Mouse (Mus musculus) forebrain, embryonic 13.5 days (tissue): Measurements from ENCODE around the gene 1110065P20Rik. TPM values are rescaled to one million over a fixed set of nuclear protein-coding genes. Genes with fewer than 3 reads are reported as not detected.

ENCODE experiments used
- ATAC-seq: fragments of 200-750 bp; cut with Nextera tagmentation; 2 replicates; pipeline ENCODE4 v1.8.0; 2017
- H3K27ac ChIP-seq: fragments of 300-500 bp; sonication (generic); 2 replicates; pipeline ENCODE4 v1.5.1; 2015; ENCODE audit warnings: inconsistent platforms, mild to moderate bottlenecking, moderate library complexity
- H3K27me3 ChIP-seq: fragments of 300-500 bp; sonication (generic); 2 replicates; pipeline ENCODE4 v1.6.1; 2015; ENCODE audit warnings: mild to moderate bottlenecking, inconsistent platforms
- H3K36me3 ChIP-seq: fragments of 300-500 bp; sonication (generic); 2 replicates; pipeline ENCODE4 v1.6.1; 2015; ENCODE audit warnings: mild to moderate bottlenecking, inconsistent platforms; ENCODE audit not compliant: poor library complexity, severe bottlenecking
- H3K4me1 ChIP-seq: fragments of 300-500 bp; sonication (generic); 2 replicates; pipeline ENCODE4 v1.6.1; 2015; ENCODE audit warnings: inconsistent platforms
- H3K4me2 ChIP-seq: fragments of 300-500 bp; sonication (generic); 2 replicates; pipeline ENCODE4 v1.6.1; 2015; ENCODE audit warnings: inconsistent platforms, mild to moderate bottlenecking, moderate library complexity
- H3K4me3 ChIP-seq: fragments of 300-500 bp; sonication (generic); 2 replicates; pipeline ENCODE4 v1.5.1; 2015; ENCODE audit warnings: mild to moderate bottlenecking, inconsistent platforms
- H3K9ac ChIP-seq: fragments of 300-500 bp; sonication (generic); 2 replicates; pipeline ENCODE4 v1.6.1; 2015; ENCODE audit warnings: mild to moderate bottlenecking, inconsistent platforms
- H3K9me3 ChIP-seq: fragments of 300-500 bp; sonication (generic); replicated peaks from 2 replicates; pipeline ENCODE4 v1.6.1; 2016; ENCODE audit warnings: inconsistent platforms
- WGBS: fragments of 180-500 bp; shearing (Covaris S2); methylation state at CpG from one replicate; pipeline ENCODE4 v1.1.7; 2015; 5-methylcytosine and 5-hydroxymethylcytosine counted together
- polyA plus RNA-seq: library from polyadenylated mRNA; unstranded; fragments of >200 nt; fragmentation: Nextera tagmentation; extraction: Ambion mirVana; gene quantifications from 2 replicates; pipeline ENCODE4 v1.2.1, GENCODE M21; 2015

Gene 1110065P20Rik
- polyA plus RNA-seq: 59.2 and 63.6 TPM in 2 replicates

DNA sequence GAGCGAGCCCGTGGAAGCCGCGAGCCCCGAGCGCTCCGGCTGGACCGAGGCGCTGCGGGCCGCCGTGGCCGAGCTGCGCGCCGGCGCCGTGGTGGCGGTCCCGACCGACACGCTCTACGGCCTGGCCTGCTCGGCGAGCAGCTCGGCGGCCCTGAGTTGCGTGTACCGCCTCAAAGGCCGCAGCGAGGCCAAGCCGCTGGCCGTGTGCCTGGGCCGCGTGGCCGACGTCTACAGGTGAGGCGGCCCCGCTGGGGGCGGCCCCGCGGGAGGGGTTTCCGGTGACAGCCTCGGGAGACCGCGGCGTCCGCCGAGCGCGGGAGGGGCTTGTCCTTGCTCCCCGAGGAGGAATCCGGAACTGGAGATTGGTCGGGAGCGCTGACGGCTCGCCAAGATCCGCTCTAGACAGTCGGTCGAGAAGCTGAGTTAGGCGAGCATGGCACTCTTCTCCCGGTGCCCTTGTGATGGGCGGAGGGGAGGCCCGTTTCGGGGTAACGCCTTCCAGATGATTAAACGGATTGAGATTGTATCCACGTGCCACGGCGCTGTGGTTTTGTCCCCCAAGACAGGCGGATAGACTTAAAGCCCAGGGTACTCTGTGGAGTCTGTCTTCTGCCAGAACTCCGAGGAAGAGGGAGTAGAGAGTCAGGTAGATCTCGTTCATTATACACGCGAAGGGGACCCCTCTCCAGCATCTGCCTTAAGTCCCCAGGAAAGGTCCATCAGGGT is at the start of gene 1110065P20Rik:
TSS of gene 1110065P20Rik (minus strand) at position 264 of the 726 bp plus-strand sequence.
- Histone ChIP-seq H3K27ac (peak within 1 kb of the TSS; percentile 94), H3K4me1 (peaks cover 35% of the 10 kb centered on the region), H3K4me3 (peak within 1 kb of the TSS; percentile 100), H3K9me3 (no peaks in the 10 kb centered on the region), H3K4me2 (peak within 1 kb of the TSS; percentile 94), H3K36me3 (peaks cover 37% of the 10 kb centered on the region), H3K9ac (peak within 1 kb of the TSS; percentile 93), H3K27me3 (no peaks in the 10 kb centered on the region)
- 1% methylated on average over 71 of the region's 75 CpGs for WGBS
- ATAC-seq: peak; percentile 49

DNA sequence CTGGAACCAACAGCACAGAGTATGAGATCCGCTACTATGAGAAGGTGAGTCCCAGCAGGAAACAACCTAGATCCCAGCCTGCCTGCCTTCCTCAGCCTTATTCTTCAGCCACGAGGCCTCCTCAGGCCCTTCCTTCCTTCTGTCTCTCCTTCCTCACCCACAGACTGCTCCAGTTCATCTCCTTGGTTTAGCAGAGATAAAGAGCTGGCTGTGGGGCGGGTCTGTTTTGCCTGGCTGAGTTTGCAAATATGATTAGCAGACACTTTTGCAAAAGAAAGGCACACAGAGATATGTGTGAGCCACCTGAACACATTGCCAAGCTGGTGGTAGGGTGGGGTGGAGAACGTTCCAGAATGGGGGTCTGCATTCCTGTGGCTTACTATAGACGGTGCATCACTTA is 48.9 kb upstream of the 1110065P20Rik start:
- H3K27me3 ChIP-seq: peaks cover 22% of the 10 kb centered on the region
- no peak overlapping the region for H3K9ac ChIP-seq
- H3K9me3 ChIP-seq: no peaks in the 10 kb centered on the region
- H3K4me3 ChIP-seq: no peak overlapping the region
- peaks cover 25% of the 10 kb centered on the region for H3K4me1 ChIP-seq
- WGBS: 63% methylated on average over 5 of the region's 5 CpGs
- no peak overlapping the region for H3K4me2 ChIP-seq
- no peak overlapping the region for H3K27ac ChIP-seq
- no peak for ATAC-seq
- H3K36me3 ChIP-seq: no peaks in the 10 kb centered on the region

DNA sequence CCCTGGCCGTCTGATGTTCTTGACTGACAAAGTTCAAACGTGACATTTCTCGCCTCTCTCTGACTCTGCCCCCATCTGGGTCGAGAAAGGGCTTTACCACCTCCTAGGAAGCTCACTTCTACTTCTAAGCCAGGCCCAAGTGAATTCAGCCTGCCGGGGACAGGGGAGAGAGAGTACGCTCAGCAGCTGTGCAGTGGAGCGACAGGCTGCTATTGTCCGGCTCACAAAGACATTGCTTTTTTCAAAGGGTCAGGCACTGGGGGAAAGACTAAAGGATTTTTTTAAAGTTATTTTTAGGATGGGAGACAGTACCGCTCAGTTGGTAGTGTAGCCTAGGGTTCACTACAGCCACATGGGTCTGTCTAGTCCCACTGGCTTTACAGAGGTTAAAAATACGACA is 47.4 kb upstream of the 1110065P20Rik start:
- H3K4me2 ChIP-seq: no peak overlapping the region
- 6% methylated on average over 10 of the region's 10 CpGs for WGBS
- H3K4me1 ChIP-seq: peaks cover 31% of the 10 kb centered on the region
- H3K36me3 ChIP-seq: no peaks in the 10 kb centered on the region
- peaks cover 37% of the 10 kb centered on the region for H3K27me3 ChIP-seq
- H3K9me3 ChIP-seq: no peaks in the 10 kb centered on the region
- no peak overlapping the region for H3K27ac ChIP-seq
- ATAC-seq: no peak
- no peak overlapping the region for H3K9ac ChIP-seq
- no peak overlapping the region for H3K4me3 ChIP-seq

DNA sequence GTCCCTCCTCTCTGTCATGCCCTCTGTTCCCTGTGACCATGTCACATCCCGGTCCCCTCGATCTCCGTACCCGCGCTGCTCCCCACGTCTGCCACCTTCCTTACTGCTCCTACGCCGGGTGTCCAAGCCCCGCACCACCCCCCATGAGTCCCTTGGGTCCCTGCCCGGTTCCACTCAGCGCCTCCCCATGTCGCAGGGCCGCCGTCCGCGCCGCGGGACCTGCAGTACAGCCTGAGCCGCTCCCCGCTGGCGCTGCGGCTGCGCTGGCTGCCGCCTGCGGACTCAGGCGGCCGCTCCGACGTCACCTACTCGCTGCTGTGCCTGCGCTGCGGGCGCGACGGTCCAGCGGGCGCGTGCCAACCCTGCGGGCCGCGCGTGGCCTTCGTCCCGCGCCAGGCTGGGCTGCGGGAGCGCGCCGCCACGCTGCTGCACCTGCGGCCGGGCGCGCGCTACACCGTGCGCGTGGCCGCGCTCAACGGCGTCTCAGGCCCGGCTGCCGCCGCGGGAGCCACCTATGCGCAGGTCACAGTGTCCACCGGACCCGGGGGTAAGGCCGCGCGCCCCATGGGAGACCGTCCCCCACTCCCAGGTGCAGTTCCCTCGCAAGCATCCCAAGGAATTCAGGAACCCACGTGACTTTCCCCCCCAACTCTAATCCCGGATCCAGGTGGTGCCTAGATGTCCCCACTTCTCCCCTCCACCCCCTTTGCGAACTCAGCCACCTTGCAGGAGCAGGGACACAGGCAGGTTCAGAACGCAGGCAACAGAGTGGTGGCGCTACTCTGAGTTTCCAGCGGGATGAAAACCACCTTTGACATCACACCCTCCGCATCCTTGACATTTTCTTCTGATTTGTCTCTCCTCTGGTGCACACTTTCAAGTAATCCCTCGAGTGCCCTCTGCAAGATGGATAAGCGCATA is 43.8 kb upstream of the 1110065P20Rik start:
- H3K36me3 ChIP-seq: no peaks in the 10 kb centered on the region
- WGBS: 1% methylated on average over 77 of the region's 83 CpGs
- H3K4me3 ChIP-seq: peak overlapping the region; percentile 50
- ATAC-seq: peak; percentile 48
- peaks cover 28% of the 10 kb centered on the region for H3K4me1 ChIP-seq
- peak overlapping the region; percentile 60 for H3K9ac ChIP-seq
- no peak overlapping the region for H3K27ac ChIP-seq
- H3K4me2 ChIP-seq: peak overlapping the region; percentile 81
- H3K27me3 ChIP-seq: peaks cover 64% of the 10 kb centered on the region
- no peaks in the 10 kb centered on the region for H3K9me3 ChIP-seq

DNA sequence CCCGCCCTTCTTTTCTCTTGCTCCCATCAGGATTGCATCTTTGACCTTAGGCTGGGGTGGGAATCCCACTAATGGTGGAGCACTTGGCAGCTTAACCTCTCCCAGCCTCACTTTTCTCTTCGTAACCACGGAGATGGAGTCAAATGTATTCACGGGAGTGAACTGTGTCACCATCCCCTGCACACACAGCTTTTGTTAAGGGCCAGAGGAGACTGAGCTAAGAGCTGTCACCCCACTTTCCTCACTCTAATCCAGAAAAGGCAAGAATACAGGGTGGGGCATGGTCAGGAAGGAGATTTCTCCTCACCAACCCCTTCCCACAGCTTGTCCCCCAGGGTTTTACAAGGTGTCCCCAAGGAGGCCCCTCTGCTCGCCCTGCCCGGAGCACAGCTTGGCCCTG is 42.8 kb upstream of the 1110065P20Rik start:
- no peaks in the 10 kb centered on the region for H3K9me3 ChIP-seq
- peak overlapping the region; percentile 50; the same call in 1 of the 2 replicates for H3K4me3 ChIP-seq
- WGBS: 15% methylated on average over 6 of the region's 6 CpGs
- ATAC-seq: no peak
- no peak overlapping the region for H3K27ac ChIP-seq
- peaks cover 72% of the 10 kb centered on the region for H3K27me3 ChIP-seq
- H3K36me3 ChIP-seq: no peaks in the 10 kb centered on the region
- no peak overlapping the region for H3K9ac ChIP-seq
- no peak overlapping the region; the same call in 1 of the 2 replicates for H3K4me2 ChIP-seq
- H3K4me1 ChIP-seq: peaks cover 18% of the 10 kb centered on the region

- ATAC-seq: no peak
- no peak overlapping the region for H3K27ac ChIP-seq
- 81% methylated on average over 5 of the region's 5 CpGs for WGBS
- H3K4me3 ChIP-seq: no peak overlapping the region
- H3K4me1 ChIP-seq: peaks cover 10% of the 10 kb centered on the region
- H3K27me3 ChIP-seq: peaks cover 69% of the 10 kb centered on the region
- no peak overlapping the region for H3K4me2 ChIP-seq
- H3K9ac ChIP-seq: no peak overlapping the region
- no peaks in the 10 kb centered on the region for H3K9me3 ChIP-seq
- H3K36me3 ChIP-seq: no peaks in the 10 kb centered on the region
Observed at GRCm38 (mm10) chr4:124890831-124891230, 39.8 kb upstream of the 1110065P20Rik start.

DNA sequence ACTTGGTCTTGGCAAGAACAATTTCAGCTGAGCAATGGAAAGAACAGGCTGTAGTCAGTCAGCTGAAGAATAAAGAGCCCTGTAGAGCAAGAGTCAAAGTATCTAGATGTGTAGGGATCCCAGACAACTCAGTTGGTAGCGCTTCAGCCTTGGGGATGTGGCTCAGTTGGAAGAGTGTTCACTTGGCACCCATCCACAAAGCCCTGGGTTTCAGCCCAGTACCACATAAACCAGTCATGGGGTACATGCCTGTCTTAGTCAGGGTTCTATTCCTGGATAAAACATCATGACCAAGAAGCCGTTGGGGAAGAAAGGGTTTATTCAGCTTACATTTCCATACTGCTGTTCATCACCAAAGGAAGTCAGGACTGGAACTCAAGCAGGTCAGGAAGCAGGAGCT is 38.9 kb upstream of the 1110065P20Rik start:
- Histone ChIP-seq H3K36me3 (no peaks in the 10 kb centered on the region), H3K4me1 (peaks cover 6% of the 10 kb centered on the region), H3K27ac (no peak overlapping the region), H3K4me2 (no peak overlapping the region), H3K9ac (no peak overlapping the region), H3K9me3 (no peaks in the 10 kb centered on the region), H3K4me3 (no peak overlapping the region), H3K27me3 (peaks cover 68% of the 10 kb centered on the region)
- WGBS: 83% methylated on average over 2 of the region's 2 CpGs
- no peak for ATAC-seq

DNA sequence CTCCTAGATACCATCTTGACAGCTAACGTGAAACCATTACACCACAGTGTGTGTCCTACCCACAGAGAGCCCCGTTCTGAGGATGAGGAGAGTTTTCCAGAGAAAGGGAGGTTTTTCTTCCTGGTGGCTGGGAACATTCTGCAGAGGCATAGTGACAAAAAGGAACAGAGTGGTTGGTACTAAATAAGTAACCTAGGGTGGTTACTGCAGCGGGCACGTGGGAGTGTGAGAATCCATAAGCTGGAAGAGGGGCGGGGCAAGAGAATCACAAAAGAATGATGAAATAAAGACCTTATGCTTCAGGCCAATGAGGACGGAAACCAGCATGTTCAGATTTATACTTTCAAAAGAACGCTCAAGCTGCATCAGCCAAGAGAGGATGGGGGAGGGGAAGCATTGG is 37.7 kb upstream of the 1110065P20Rik start:
- peaks cover 67% of the 10 kb centered on the region for H3K27me3 ChIP-seq
- no peaks in the 10 kb centered on the region for H3K9me3 ChIP-seq
- 74% methylated on average over 7 of the region's 7 CpGs for WGBS
- H3K36me3 ChIP-seq: no peaks in the 10 kb centered on the region
- H3K27ac ChIP-seq: no peak overlapping the region
- no peak overlapping the region for H3K4me3 ChIP-seq
- no peaks in the 10 kb centered on the region for H3K4me1 ChIP-seq
- no peak overlapping the region for H3K9ac ChIP-seq
- H3K4me2 ChIP-seq: no peak overlapping the region
- ATAC-seq: no peak

DNA sequence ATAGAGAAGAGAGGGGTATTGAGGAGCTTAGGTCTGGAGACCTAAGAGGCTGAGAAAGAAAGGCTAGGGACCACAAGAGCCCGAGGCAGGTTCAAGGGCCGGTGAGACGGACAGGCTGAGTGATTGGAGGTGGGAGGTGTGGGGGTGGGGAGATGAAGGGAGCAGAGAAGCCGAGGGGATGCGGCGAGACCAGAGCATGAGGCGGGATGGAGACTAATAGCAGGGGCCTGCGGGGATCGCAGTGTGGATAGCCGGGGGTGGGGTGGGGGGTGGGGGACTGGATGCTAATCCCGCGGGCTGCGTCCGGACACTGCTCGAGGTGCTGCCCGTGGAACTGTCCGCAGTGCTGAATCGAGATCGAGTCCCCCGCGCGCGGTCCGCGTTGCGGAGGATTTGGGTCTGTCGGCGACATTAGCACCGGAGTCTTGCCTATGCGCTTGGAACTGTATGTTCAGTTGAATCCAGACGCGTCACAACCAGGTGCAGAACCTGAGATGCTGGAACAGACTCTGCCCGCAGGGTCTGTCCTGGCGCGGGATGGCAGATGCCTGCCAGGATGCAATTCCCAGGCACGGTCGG is 31.2 kb upstream of the 1110065P20Rik start:
- 0 out of 2 replicates have a peak, but pooled peaks cover 4% of the 10 kb centered on the region for H3K9me3 ChIP-seq
- peak overlapping the region; percentile 51 for H3K4me3 ChIP-seq
- H3K4me2 ChIP-seq: peak overlapping the region; percentile 81
- ATAC-seq: peak; percentile 37
- H3K27ac ChIP-seq: no peak overlapping the region
- H3K27me3 ChIP-seq: peaks cover 68% of the 10 kb centered on the region
- under 1% methylated on average over 37 of the region's 37 CpGs for WGBS
- H3K9ac ChIP-seq: peak overlapping the region; percentile 55
- peaks cover 18% of the 10 kb centered on the region for H3K4me1 ChIP-seq
- no peaks in the 10 kb centered on the region for H3K36me3 ChIP-seq

DNA sequence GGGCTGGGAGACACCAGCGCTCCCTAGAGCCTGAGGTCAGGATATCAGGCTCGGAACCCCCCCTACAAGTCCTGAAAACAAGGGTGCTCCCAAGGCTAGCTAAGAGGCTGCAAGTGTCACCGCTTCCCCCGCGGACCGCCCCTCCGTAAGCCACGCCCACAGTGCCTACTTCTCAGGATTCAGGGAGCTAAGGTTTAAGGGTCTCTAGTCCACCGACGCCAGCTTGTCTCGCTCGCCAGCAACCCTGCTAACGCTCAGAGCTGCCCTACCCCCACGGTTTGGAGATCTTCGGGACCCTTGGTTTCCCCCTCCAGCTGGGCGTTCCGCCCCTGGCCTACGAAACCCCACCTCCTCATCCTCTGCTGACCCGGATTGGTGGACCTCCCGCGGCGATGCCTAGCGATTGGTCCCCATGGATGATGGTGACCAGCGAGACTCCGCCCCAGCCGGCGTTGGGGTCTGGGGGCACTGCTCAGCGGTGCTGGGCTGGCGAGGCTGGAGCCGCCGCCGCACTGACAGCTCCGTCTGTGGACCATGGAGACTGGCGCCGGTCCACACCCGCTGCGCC is 30.4 kb upstream of the 1110065P20Rik start:
- peak overlapping the region; percentile 51 for H3K4me3 ChIP-seq
- H3K9me3 ChIP-seq: 0 out of 2 replicates have a peak, but pooled peaks cover 4% of the 10 kb centered on the region
- peaks cover 18% of the 10 kb centered on the region for H3K4me1 ChIP-seq
- H3K27ac ChIP-seq: no peak overlapping the region
- peak overlapping the region; percentile 81 for H3K4me2 ChIP-seq
- WGBS: under 1% methylated on average over 37 of the region's 37 CpGs
- ATAC-seq: peak; percentile 97
- no peaks in the 10 kb centered on the region for H3K36me3 ChIP-seq
- peaks cover 68% of the 10 kb centered on the region for H3K27me3 ChIP-seq
- peak overlapping the region; percentile 55 for H3K9ac ChIP-seq

GRCm38 (mm10) chr4:124880599-124880998 is 29.6 kb upstream of the 1110065P20Rik start, which contains the start of gene Epha10:
Epha10 (plus strand) TSS chr4:124880899.
- H3K4me1 ChIP-seq: peaks cover 18% of the 10 kb centered on the region
- 0 out of 2 replicates have a peak, but pooled peaks cover 4% of the 10 kb centered on the region for H3K9me3 ChIP-seq
- no peaks in the 10 kb centered on the region for H3K36me3 ChIP-seq
- H3K27me3 ChIP-seq: peaks cover 61% of the 10 kb centered on the region
- WGBS: 0% methylated on average over 11 of the region's 11 CpGs
- peak within 1 kb of the TSS; percentile 55 for H3K9ac ChIP-seq
- H3K27ac ChIP-seq: no peak within 1 kb of the TSS
- H3K4me3 ChIP-seq: peak within 1 kb of the TSS; percentile 51
- peak within 1 kb of the TSS; percentile 81 for H3K4me2 ChIP-seq
- no peak for ATAC-seq
